Mouse (Mus musculus) megakaryocyte, embryonic 14.5 days (primary cell): ENCODE measurements around the gene She. TPM values are rescaled to one million over a fixed set of nuclear protein-coding genes. Genes with fewer than 3 reads are reported as not detected.

Source experiments
- H3K27me3 ChIP-seq: replicated peaks from 2 replicates; pipeline ENCODE3; 2012; ENCODE audit warnings: inconsistent platforms
- H3K36me3 ChIP-seq: replicated peaks from 2 replicates; pipeline ENCODE3; 2012; ENCODE audit warnings: low read length, inconsistent platforms, mixed read lengths
- H3K4me1 ChIP-seq: 2 replicates; pipeline ENCODE4 v1.6.1; 2012; ENCODE audit warnings: inconsistent platforms
- H3K4me3 ChIP-seq: replicated peaks from 2 replicates; pipeline ENCODE3; 2012; ENCODE audit warnings: moderate library complexity, mild to moderate bottlenecking, inconsistent platforms
- H3K9me3 ChIP-seq: 2 replicates; pipeline ENCODE4 v1.6.1; 2012; ENCODE audit warnings: inconsistent platforms
- FLI1 ChIP-seq: IDR thresholded peaks from 2 replicates; pipeline ENCODE4 v1.6.1; 2012; ENCODE audit warnings: low read length, inconsistent platforms, mixed read lengths
- GATA1 ChIP-seq: IDR thresholded peaks from 3 replicates; pipeline ENCODE4 v1.6.1; 2012; ENCODE audit warnings: mixed read lengths, low read length, inconsistent platforms, borderline replicate concordance
- polyA plus RNA-seq: library from polyadenylated mRNA; stranded (reverse); fragments of >175 nt; gene quantifications from 2 replicates; pipeline ENCODE4 v1.2.3, GENCODE M21; 2012; ENCODE audit warnings: low replicate concordance; ENCODE audit not compliant: insufficient read depth

Gene She
- polyA plus RNA-seq, 1 experiment: not detected

- Histone ChIP-seq H3K36me3 (no peaks in the 10 kb centered on the region), H3K4me3 (no peak overlapping the region), H3K4me1 (peaks cover 24% of the 10 kb centered on the region), H3K9me3 (no peaks in the 10 kb centered on the region), H3K27me3 (peaks cover 15% of the 10 kb centered on the region)
- TF ChIP-seq GATA1: no peak
- no peak for TF ChIP-seq FLI1
Observed at GRCm38 (mm10) chr3:89800774-89801506, 30.2 kb upstream of the She start.

GRCm38 (mm10) chr3:89801507-89801847 lies 29.7 kb upstream of the She start:
- no peaks in the 10 kb centered on the region for H3K9me3 ChIP-seq
- no peaks in the 10 kb centered on the region for H3K36me3 ChIP-seq
- peaks cover 19% of the 10 kb centered on the region for H3K4me1 ChIP-seq
- H3K4me3 ChIP-seq: no peak overlapping the region
- H3K27me3 ChIP-seq: peaks cover 15% of the 10 kb centered on the region
- TF ChIP-seq FLI1 (no peak), GATA1 (no peak)

GRCm38 (mm10) chr3:89802876-89803275 lies 28.3 kb upstream of the She start:
- no peak overlapping the region for H3K4me3 ChIP-seq
- no peaks in the 10 kb centered on the region for H3K36me3 ChIP-seq
- no peak for TF ChIP-seq FLI1
- TF ChIP-seq GATA1: no peak
- H3K4me1 ChIP-seq: peaks cover 20% of the 10 kb centered on the region
- H3K27me3 ChIP-seq: peaks cover 18% of the 10 kb centered on the region
- H3K9me3 ChIP-seq: peaks cover 5% of the 10 kb centered on the region; the same call in 1 of the 2 replicates

- Histone ChIP-seq H3K9me3 (peaks cover 5% of the 10 kb centered on the region; the same call in 1 of the 2 replicates), H3K4me3 (no peak overlapping the region), H3K36me3 (no peaks in the 10 kb centered on the region), H3K27me3 (peaks cover 25% of the 10 kb centered on the region), H3K4me1 (peaks cover 15% of the 10 kb centered on the region)
- TF ChIP-seq FLI1 (no peak), GATA1 (no peak)
Observed at GRCm38 (mm10) chr3:89805179-89805578, 26.0 kb upstream of the She start.

GRCm38 (mm10) chr3:89806751-89807150 lies 24.4 kb upstream of the She start:
- Histone ChIP-seq H3K4me3 (no peak overlapping the region), H3K4me1 (peaks cover 11% of the 10 kb centered on the region), H3K9me3 (peaks cover 5% of the 10 kb centered on the region; the same call in 1 of the 2 replicates), H3K36me3 (no peaks in the 10 kb centered on the region), H3K27me3 (peaks cover 25% of the 10 kb centered on the region)
- TF ChIP-seq GATA1: no peak
- no peak for TF ChIP-seq FLI1

GRCm38 (mm10) chr3:89807171-89807570 lies 24.0 kb upstream of the She start:
- peaks cover 5% of the 10 kb centered on the region; the same call in 1 of the 2 replicates for H3K9me3 ChIP-seq
- TF ChIP-seq GATA1 (no peak), FLI1 (no peak)
- no peaks in the 10 kb centered on the region for H3K36me3 ChIP-seq
- H3K4me3 ChIP-seq: no peak overlapping the region
- peaks cover 8% of the 10 kb centered on the region for H3K4me1 ChIP-seq
- peaks cover 22% of the 10 kb centered on the region for H3K27me3 ChIP-seq

- TF ChIP-seq GATA1: no peak
- Histone ChIP-seq H3K9me3 (peaks cover 5% of the 10 kb centered on the region; the same call in 1 of the 2 replicates), H3K4me1 (peaks cover 8% of the 10 kb centered on the region), H3K36me3 (no peaks in the 10 kb centered on the region), H3K27me3 (peaks cover 25% of the 10 kb centered on the region), H3K4me3 (peak overlapping the region; percentile 44)
Observed at GRCm38 (mm10) chr3:89807881-89808280, 23.3 kb upstream of the She start.

GRCm38 (mm10) chr3:89808638-89809037 lies 22.5 kb upstream of the She start:
- Histone ChIP-seq H3K36me3 (no peaks in the 10 kb centered on the region), H3K27me3 (peaks cover 22% of the 10 kb centered on the region), H3K4me3 (no peak overlapping the region), H3K9me3 (peaks cover 5% of the 10 kb centered on the region; the same call in 1 of the 2 replicates), H3K4me1 (peaks cover 8% of the 10 kb centered on the region)
- TF ChIP-seq FLI1 (no peak), GATA1 (no peak)

GRCm38 (mm10) chr3:89810841-89811240 lies 20.3 kb upstream of the She start:
- Histone ChIP-seq H3K9me3 (peaks cover 5% of the 10 kb centered on the region; the same call in 1 of the 2 replicates), H3K4me3 (no peak overlapping the region), H3K4me1 (peaks cover 8% of the 10 kb centered on the region), H3K27me3 (peaks cover 30% of the 10 kb centered on the region), H3K36me3 (no peaks in the 10 kb centered on the region)
- TF ChIP-seq FLI1 (no peak), GATA1 (no peak)

GRCm38 (mm10) chr3:89812166-89812565 lies 19.0 kb upstream of the She start:
- no peaks in the 10 kb centered on the region for H3K36me3 ChIP-seq
- H3K4me3 ChIP-seq: no peak overlapping the region
- peaks cover under 1% of the 10 kb centered on the region; the same call in 1 of the 2 replicates for H3K9me3 ChIP-seq
- no peak for TF ChIP-seq GATA1
- no peak for TF ChIP-seq FLI1
- peaks cover 8% of the 10 kb centered on the region for H3K4me1 ChIP-seq
- peaks cover 39% of the 10 kb centered on the region for H3K27me3 ChIP-seq
